Mouse (Mus musculus) spleen, postnatal 4 days (tissue): Measurements from ENCODE around the gene Tmem169.

ENCODE experiments used
- DNase-seq, 2 experiments: peaks; one replicate each; pipeline ENCODE4 v3.0.0; 2022; ENCODE audit warnings: low spot score in 2 of 2

Gene Tmem169

GRCm38 (mm10) chr1:72326162-72326821 is 42.1 kb downstream of the Tmem169 start:
- no peak for DNase-seq

- no peak for DNase-seq
Observed at GRCm38 (mm10) chr1:72334807-72335206, 50.6 kb downstream of the Tmem169 start.

- no peak for DNase-seq
Observed at GRCm38 (mm10) chr1:72336780-72337179, 52.6 kb downstream of the Tmem169 start.

GRCm38 (mm10) chr1:72338341-72338740 is 54.2 kb downstream of the Tmem169 start:
- DNase-seq = no peak

- DNase-seq = no peak
Observed at GRCm38 (mm10) chr1:72347873-72348272, 63.7 kb downstream of the Tmem169 start.
